Mouse (Mus musculus): Measurements from ENCODE around the gene 1190007I07Rik. TPM values are rescaled to one million over a fixed set of nuclear protein-coding genes. Genes with fewer than 3 reads are reported as not detected.
"Not testable (repeated sequence)": the region's sequence is repeated elsewhere in the genome, so short reads cannot be mapped to it uniquely, and the experiment has no call there.

1190007I07Rik gene
- polyA plus RNA-seq, 1 experiment from 2014 or later: 4.5 TPM

- H3K4me3 ChIP-seq (ENCODE audit: inconsistent target): no peak overlapping the region
- H3K36me3 ChIP-seq (ENCODE audit: inconsistent target): peaks cover 50% of the 10 kb centered on the region
- H3K79me2 ChIP-seq (ENCODE audit: inconsistent target): peaks cover 38% of the 10 kb centered on the region
- H3K27ac ChIP-seq: no peak overlapping the region
- 95% methylated on average over 8 of the region's 8 CpGs for WGBS (ENCODE audit: missing documents)
Measured at GRCm38 (mm10) chr10:82639032-82639698, 16.1 kb upstream of the 1190007I07Rik start.

- Histone ChIP-seq H3K4me3 (ENCODE audit: inconsistent target) (no peak overlapping the region), H3K36me3 (ENCODE audit: inconsistent target) (peaks cover 27% of the 10 kb centered on the region; the same call in 1 of the 2 replicates), H3K79me2 (ENCODE audit: inconsistent target) (peaks cover 67% of the 10 kb centered on the region), H3K27ac (no peak overlapping the region)
- 100% methylated on average over 3 of the region's 3 CpGs for whole genome bisulfite sequencing (ENCODE audit: missing documents)
Measured at GRCm38 (mm10) chr10:82636321-82636720, 13.3 kb upstream of the 1190007I07Rik start.

- no peak overlapping the region for H3K4me3 ChIP-seq (ENCODE audit: inconsistent target)
- peaks cover 8% of the 10 kb centered on the region; the same call in 1 of the 2 replicates for H3K36me3 ChIP-seq (ENCODE audit: inconsistent target)
- peaks cover 80% of the 10 kb centered on the region for H3K79me2 ChIP-seq (ENCODE audit: inconsistent target)
- no peak overlapping the region for H3K27ac ChIP-seq
- 97% methylated on average over 7 of the region's 7 CpGs for WGBS (ENCODE audit: missing documents)
Measured at GRCm38 (mm10) chr10:82634348-82634747, 11.3 kb upstream of the 1190007I07Rik start.

- WGBS (ENCODE audit: missing documents): 96% methylated on average over 11 of the region's 12 CpGs
Measured at GRCm38 (mm10) chr10:82632496-82633280, 9.7 kb upstream of the 1190007I07Rik start.

GRCm38 (mm10) chr10:82631133-82631532, 8.1 kb upstream of the 1190007I07Rik start:
- WGBS (ENCODE audit: missing documents): 94% methylated on average over 7 of the region's 7 CpGs
- Histone ChIP-seq H3K79me2 (ENCODE audit: inconsistent target) (peaks cover 62% of the 10 kb centered on the region), H3K36me3 (ENCODE audit: inconsistent target) (no peaks in the 10 kb centered on the region), H3K4me3 (ENCODE audit: inconsistent target) (no peak overlapping the region; the same call in 1 of the 2 replicates), H3K27ac (no peak overlapping the region)

More at GRCm38 (mm10) chr10:82632496-82633280, 9.7 kb upstream of the 1190007I07Rik start:
- H3K79me2 ChIP-seq (ENCODE audit: inconsistent target): peaks cover 77% of the 10 kb centered on the region
- H3K36me3 ChIP-seq (ENCODE audit: inconsistent target): no peaks in the 10 kb centered on the region
- H3K4me3 ChIP-seq (ENCODE audit: inconsistent target): no peak overlapping the region
- no peak overlapping the region for H3K27ac ChIP-seq

- Histone ChIP-seq H3K4me3 (ENCODE audit: inconsistent target) (peak overlapping the region; percentile 68), H3K27ac (no peak overlapping the region), H3K36me3 (ENCODE audit: inconsistent target) (no peaks in the 10 kb centered on the region), H3K79me2 (ENCODE audit: inconsistent target) (peaks cover 55% of the 10 kb centered on the region)
- 38% methylated on average over 7 of the region's 7 CpGs for WGBS (ENCODE audit: missing documents)
Measured at GRCm38 (mm10) chr10:82630497-82630896, 7.5 kb upstream of the 1190007I07Rik start.

- peak within 1 kb of the TSS; percentile 69 for H3K27ac ChIP-seq
- under 1% methylated on average over 56 of the region's 78 CpGs for WGBS (ENCODE audit: missing documents)
- peak within 1 kb of the TSS; percentile 68 for H3K4me3 ChIP-seq (ENCODE audit: inconsistent target)
- peaks cover 47% of the 10 kb centered on the region for H3K79me2 ChIP-seq (ENCODE audit: inconsistent target)
- not testable (repeated sequence) for H3K36me3 ChIP-seq (ENCODE audit: inconsistent target)
Measured at GRCm38 (mm10) chr10:82629586-82630255, 6.7 kb upstream of the 1190007I07Rik start, which contains the start of gene Tdg. Gene Tdg (plus strand): TSS chr10:82629828.

GRCm38 (mm10) chr10:82629111-82629585, 6.1 kb upstream of the 1190007I07Rik start:
- peak overlapping the region; percentile 61 for H3K4me3 ChIP-seq (ENCODE audit: inconsistent target)
- WGBS (ENCODE audit: missing documents): 19% methylated on average over 10 of the region's 11 CpGs
- peaks cover 42% of the 10 kb centered on the region for H3K79me2 ChIP-seq (ENCODE audit: inconsistent target)
- H3K27ac ChIP-seq: peak overlapping the region; percentile 69
- H3K36me3 ChIP-seq (ENCODE audit: inconsistent target): no peaks in the 10 kb centered on the region

GRCm38 (mm10) chr10:82623553-82623932, 515 bp upstream of the 1190007I07Rik start:
- H3K36me3 ChIP-seq (ENCODE audit: inconsistent target); H3K79me2 ChIP-seq (ENCODE audit: inconsistent target): not testable (repeated sequence)
- H3K4me3 ChIP-seq (ENCODE audit: inconsistent target): peak overlapping the region; percentile 61
- WGBS (ENCODE audit: missing documents): 0% methylated on average over 2 of the region's 2 CpGs
- H3K27ac ChIP-seq: peak overlapping the region; percentile 62

GRCm38 (mm10) chr10:82622235-82622634, 793 bp downstream of the 1190007I07Rik start:
- Histone ChIP-seq H3K27ac (no peak overlapping the region), H3K79me2 (ENCODE audit: inconsistent target) (no peaks in the 10 kb centered on the region), H3K4me3 (ENCODE audit: inconsistent target) (peak overlapping the region; percentile 61), H3K36me3 (ENCODE audit: inconsistent target) (no peaks in the 10 kb centered on the region)
- WGBS (ENCODE audit: missing documents): 9% methylated on average over 8 of the region's 9 CpGs

- H3K27ac ChIP-seq; H3K36me3 ChIP-seq (ENCODE audit: inconsistent target); H3K79me2 ChIP-seq (ENCODE audit: inconsistent target); H3K4me3 ChIP-seq (ENCODE audit: inconsistent target): not testable (repeated sequence)
- 71% methylated on average over 4 of the region's 4 CpGs for WGBS (ENCODE audit: missing documents)
Measured at GRCm38 (mm10) chr10:82594421-82594820, 28.6 kb downstream of the 1190007I07Rik start.

GRCm38 (mm10) chr10:82589673-82590072, 33.4 kb downstream of the 1190007I07Rik start:
- H3K79me2 ChIP-seq (ENCODE audit: inconsistent target); H3K36me3 ChIP-seq (ENCODE audit: inconsistent target); H3K4me3 ChIP-seq (ENCODE audit: inconsistent target); H3K27ac ChIP-seq: not testable (repeated sequence)
- WGBS (ENCODE audit: missing documents): 75% methylated on average over 3 of the region's 9 CpGs

GRCm38 (mm10) chr10:82571091-82571490, 51.9 kb downstream of the 1190007I07Rik start:
- not testable (repeated sequence) for H3K36me3 ChIP-seq (ENCODE audit: inconsistent target); H3K79me2 ChIP-seq (ENCODE audit: inconsistent target); H3K27ac ChIP-seq; H3K4me3 ChIP-seq (ENCODE audit: inconsistent target)
- WGBS (ENCODE audit: missing documents): 86% methylated on average over 11 of the region's 11 CpGs

Data from macrophage (primary cell).